Mouse (Mus musculus) monocyte, adult 2 months (primary cell): ENCODE measurements around the gene Arhgap33.
A peak's percentile ranks its signal among the peaks of the same experiment; 100 is the strongest.
"Not testable (repeated sequence)": the region's sequence is repeated elsewhere in the genome, so short reads cannot be mapped to it uniquely, and the experiment has no call there.

Experiments used
- DNase-seq, 2 experiments: peaks; one replicate each; pipeline ENCODE4 v3.0.0; 2022; ENCODE audit warnings: low spot score in 2 of 2, low read depth in 1 of 2

The Arhgap33 gene

DNA sequence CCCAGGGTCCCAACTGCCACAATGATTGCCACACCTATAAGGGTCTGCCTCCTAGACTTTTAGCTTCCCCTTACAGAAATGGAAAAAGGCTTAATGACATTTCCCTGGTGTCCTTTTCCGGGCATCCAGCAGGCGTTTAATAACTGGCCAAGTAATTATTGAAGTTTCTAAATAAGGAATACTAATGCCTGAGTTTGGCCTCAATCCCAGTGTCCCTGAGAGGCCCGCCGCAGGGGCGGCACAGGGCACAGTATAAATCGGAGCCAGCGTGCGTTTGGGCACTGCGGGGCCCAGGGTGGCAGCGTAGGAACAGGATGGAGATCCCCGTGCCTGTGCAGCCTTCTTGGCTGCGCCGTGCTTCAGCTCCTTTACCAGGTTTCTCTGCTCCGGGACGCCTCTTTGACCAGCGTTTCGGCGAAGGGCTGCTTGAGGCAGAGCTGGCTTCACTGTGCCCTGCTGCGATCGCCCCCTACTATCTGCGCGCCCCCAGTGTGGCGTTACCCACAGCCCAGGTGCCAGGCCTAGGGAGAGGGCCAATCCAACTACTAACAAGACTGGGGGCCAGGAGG, 18.2 kb upstream of the Arhgap33 start:
- DNase-seq = no peak

DNA sequence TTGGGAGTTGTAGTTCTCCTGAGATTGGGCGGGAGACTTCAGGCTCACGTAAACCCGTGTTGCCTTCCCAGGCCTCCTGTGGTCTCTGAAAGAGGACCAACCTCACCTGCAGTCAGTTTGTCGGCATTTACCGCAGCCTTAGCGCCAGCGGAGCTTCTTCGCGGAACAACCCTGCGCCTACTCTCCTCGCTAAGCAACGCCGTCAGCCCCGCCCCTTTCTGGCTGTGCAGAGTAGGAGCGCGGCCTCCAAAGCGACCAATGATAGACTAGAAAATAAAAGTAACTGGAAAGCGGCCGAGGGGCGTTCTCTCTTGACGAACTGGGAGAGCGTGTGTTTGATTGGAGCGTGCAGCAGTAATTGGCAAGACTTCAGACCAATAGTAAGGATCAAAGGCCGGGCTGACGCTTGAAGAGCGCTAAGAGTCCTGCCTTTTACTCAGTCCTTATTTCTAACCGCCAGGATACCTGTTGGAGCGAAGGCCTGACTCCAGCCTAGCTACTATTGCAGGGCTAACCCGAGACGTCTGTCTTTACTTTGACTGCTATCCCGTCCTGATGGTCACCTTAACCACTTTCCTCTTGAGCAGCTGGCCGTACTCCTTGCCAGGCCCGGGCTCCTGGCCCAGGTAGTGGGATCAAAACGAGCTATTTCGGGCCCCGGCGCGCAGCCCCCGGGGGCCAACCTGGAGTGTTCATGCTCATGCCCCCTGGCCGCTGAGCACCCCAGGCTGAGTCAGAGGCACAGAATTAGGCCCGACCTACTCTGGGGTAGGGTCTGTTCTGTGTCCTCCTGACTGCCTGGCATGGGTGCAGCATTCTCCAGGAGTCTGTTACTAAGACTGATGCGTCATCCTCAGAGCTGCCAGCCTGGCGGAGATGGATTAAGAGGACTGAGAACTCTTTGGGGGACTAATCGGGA, 17.5 kb upstream of the Arhgap33 start, which contains the start of the genes Hspb6 and Proser3:
Gene Hspb6 (plus strand): TSS at position 77 of the 919 bp plus-strand sequence.
Gene Proser3 (minus strand): TSS at position 198 of the 919 bp plus-strand sequence.
- peak; percentile 85 to 88 for DNase-seq

DNA sequence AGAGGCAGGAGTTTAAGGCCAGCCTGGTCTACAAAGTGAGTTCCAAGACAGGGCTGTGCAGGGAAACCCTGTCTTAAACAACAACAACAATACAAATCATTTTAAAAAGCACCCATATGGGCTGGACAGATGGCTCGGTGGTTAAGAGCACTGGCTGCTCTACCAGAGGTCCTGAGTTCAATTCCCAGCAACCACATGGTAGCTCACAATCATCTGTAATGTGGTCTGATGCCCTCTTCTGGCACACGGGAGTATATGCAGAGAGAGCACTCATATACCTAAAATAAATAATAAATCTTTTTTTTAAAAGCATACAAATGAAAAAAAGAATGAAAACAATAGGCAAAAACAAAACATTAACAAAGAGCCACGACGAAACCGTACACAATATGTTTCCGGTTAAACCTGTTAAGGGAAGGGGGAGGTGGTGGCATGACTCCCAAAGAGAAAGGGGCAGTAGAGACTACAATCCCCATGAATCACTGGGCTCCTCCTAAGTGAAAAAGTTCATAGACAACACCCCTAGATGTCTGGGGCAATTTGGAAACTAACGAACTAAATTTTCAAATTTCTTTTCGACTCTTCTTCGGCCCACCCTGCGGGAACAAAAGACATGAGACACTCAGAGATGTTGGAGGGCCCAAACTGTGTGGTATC, 16.7 kb upstream of the Arhgap33 start:
- DNase-seq = peak in 1 of 2 experiments; percentile 41

DNA sequence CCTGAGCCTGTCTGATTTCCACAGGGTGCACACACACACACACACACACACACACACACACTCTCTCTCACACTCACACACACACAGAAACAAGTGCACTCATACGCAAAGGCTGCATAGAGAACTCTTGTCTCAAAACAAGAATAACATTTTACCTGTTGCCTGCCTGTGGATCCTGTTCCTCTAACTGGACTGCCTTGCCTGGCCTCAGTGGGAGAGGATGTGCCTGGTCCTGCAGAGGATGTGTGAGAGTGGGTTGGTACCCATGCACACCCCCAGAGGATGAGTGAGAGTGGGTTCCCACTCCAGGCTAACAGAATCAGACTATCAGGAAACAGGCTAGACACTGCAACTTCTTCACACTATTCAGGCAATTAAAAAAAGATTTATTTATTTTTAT, 15.7 kb upstream of the Arhgap33 start:
- DNase-seq = no peak

DNA sequence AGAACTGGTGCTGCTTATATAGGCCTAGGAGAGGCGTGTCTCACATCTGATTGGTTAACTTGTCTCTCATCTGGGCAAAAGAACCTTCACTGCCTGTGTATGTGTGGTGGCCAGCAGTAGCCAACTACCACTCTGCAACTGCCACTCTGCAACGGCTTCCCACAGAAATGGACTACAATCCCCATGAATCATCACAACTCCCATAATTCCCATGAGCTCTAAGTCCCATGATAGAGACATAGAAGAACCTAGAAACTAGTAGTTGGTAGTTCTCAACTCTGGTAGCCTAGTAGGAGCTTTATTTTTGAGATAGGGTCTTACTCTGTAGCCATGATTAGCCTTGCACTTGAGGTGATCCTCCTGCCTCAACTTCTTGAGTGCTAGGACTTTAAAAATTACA, 15.0 kb upstream of the Arhgap33 start:
- DNase-seq = no peak

DNA sequence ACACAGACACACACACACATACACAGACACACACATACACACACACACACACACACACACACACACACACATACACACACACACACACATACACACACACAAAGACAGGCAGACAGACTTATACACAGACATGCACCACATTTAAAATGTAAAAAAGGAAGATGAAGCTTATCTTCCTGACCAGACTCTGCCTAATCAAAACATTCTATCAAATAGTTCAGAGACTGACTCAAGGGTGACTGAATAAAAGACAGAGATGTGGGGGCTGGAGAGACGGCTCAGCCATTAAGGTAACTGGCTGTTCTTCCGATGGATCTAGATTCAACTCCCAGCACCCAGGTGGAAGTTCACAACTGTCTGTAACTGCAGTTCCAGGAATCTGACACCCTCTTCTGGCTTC, 9.5 kb upstream of the Arhgap33 start:
- DNase-seq = no peak

DNA sequence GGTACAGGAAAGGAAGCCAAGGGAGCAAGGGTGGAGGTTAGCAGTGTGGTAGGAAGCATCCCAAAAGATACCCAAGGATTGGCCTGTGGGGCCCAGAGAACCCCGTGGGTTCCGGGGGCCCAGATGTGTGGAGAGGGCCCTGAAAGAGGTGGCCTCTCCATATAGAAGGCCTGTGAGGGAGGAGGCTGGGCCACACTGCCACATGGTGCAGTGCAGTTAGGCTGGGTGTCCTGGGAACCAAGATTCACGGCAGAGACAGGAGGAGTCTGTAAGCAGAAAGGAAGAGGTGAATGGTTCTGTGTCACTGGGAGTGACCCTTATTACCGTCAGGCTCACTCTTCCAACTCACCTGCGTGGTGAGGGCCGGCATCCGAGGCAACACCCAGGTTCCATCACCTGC, 5.7 kb upstream of the Arhgap33 start:
- DNase-seq = no peak

DNA sequence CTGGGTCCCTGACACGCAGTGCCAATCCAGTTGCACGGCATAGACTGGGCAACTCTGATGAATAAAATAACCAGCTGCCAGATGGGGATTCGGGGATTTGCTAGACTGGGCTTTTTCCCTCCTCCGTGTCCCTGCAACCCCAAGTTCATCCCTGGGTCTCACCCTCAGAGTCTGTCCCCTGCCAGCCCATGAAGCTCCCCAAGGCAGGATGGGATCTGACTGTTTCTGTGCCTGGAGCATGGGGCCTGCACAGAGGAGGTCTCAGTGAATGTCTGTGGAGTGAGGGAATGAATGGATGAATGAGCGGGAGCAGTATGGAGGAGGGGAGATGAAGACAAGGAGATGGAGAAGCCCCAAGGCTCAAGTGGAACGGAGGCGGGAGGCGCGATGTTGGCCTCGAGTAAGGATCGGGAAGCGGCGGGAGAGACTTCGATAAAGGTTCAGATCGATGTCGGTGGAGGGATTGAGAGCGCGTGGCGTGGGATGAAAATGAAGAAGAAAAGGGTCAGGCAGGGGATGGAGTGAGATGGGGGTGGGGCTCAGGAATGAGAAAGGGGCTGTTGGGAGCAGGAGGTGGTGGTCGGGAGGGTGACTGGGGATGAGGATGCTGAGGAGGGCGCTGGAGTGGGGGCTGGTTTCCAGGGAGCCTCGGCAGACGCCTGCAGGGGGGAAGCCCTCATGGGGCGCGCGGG, 773 bp downstream of the Arhgap33 start:
- DNase-seq = no peak

DNA sequence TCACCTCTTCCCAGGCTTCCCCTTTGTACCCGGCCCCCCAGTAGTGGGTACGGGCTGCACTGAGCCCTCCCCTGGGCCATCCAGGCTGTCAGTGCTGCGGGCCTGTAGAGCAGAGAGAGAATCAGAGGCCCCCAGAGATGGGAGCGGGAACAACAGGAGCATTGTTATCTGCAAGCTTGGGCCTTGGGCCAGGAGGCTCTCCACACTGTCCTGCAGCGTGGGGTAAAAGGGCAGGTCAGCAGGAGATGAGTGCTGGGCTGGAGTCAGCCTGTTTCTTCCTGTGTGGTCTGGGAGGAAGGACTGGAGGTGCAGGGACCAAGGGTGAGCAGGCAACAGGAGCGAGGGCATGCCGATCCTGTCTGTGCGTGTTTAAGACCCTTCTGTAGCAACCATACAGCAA, 1.9 kb downstream of the Arhgap33 start:
- DNase-seq = no peak

DNA sequence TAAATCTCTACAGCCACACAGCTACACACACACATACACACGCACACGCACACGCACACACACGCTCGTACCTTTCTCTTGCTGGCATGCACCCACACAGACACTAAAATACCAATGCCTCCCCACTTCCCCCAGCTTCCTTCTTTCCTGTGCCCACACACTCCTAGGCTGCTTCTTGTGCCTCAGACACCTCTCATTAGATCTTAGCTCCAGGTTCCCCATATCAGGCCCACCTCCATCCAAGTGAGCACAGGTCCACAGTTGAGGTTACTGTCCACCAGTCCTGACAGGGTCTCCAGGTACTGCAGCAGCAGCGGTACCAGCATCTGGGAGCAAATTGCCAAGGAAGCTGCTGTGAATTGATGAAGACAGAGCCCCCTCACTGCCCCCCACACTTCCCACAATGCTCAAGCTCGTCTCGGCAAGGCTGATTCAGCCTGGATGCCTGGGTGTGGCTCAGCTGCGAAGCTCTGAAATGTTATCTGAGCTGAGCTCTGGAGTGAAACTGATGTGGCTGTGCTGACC, 3.5 kb downstream of the Arhgap33 start:
- no peak for DNase-seq

DNA sequence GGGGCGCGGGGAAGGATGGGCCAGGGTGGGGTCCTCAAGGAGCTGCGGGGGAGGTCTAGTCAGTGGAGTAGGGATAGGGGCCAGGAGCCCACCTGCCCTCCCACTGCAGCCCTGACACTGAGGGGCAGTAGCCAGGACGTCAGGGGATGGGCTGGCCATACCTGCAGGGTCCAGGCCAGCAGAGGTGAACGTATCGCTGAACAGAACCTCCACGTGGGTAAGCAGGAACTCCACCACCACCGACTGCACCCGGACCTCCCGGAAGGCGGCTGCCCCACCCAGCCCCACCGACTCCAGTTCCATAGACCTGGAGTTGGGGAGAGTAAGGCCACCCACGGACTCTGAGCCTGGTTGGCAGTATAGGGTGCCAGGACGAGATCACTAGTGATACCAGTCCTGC, 7.9 kb downstream of the Arhgap33 start:
- no peak for DNase-seq

DNA sequence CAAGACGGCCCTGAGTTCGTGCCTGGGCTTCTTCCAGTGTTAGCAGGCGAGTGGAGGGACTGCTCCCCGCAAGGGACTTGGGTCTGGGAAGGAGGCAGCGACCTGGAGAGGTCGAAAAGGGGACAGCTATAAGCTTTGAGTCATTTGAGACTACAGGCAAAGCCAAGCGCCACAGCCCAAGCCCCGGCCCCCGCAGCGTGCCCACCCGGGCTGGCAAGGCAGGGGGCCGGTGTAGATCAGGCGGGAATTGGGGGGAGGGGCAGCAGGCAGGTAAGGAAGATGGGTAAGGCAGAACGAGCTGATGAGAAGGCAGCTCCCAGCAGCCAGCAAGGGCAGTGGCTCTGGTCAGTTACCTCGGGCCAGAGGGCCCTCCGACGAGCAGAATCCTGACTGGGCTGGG, 8.5 kb downstream of the Arhgap33 start:
- no peak for DNase-seq

DNA sequence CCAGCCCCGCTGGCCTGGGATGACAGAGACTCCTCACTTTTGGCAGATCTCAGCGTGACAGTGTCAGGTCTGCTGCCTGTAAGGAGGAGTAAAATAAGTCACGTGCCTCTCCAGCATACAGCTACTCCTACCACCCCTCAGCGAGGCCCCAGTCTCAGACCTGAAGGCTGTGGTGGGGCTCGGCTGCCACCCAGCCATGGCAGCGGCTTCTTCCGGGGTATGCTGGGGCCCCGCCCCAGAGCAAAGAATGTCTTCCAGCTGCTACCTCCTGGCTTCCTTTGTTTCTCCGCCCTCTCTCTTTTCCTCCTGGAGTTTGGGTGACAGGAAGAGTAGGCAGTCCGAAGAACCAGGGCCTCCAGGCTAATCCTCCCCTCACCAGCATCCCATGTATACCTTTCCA, 8.9 kb downstream of the Arhgap33 start:
- DNase-seq = no peak

DNA sequence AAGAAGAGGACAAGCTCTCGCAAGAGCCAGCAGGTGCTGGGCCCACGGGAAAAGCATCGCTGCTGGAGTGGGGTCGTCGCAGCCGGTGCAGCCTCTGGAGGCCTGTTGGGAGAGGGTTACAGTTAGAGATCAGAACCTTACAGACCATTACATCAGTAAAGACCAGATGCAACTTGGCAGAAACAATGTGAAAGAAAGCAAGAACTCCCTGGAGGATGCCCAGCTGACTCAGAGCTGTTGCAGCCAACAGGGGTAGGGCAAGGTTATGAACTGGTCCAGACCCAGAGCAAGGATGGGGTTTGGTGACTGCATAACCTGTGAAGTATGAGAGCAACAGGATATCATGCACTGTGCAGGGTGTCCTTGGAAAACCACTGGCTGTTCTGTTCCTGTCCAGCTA, 10.4 kb downstream of the Arhgap33 start:
- no peak for DNase-seq

DNA sequence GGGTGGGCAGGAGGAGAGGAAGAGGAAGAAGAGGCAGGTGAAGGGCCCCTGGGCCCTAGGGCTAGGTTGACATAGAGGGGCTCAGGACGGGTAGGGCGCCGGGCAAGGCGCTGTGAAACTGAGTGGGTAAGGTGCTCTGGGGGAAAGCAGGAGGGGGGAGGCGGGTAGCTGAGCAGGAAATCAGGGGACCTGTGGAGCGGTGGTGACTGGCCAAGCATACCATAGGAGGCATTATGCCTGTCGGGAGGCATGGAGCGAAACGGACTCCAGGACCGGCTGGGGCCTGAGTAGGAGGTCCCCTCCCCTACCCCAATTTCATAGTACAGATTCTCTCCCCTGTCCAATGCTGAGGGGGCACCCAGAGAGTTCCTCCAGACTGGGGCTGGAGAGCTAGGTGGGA, 12.0 kb downstream of the Arhgap33 start:
- no peak for DNase-seq

DNA sequence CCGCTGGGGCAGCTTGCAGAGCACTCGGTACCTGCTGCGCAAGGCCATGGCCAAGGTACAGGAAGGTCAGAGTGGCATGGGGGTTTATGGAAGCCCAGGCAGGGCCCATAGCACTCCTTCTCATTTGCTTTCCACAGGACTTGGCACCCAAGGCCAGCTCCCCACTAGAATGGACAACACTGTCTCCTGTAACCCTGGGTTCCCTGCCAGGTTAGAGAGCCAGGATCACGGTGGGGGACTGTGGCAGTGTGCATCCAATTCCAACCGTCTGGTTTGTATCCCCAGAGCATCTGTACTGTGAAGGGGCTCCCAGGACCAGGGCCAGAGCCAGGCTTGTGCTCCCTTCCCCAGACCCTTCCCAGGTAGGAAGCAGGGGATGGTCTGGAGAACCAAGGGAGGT, 14.0 kb downstream of the Arhgap33 start:
- no peak for DNase-seq

DNA sequence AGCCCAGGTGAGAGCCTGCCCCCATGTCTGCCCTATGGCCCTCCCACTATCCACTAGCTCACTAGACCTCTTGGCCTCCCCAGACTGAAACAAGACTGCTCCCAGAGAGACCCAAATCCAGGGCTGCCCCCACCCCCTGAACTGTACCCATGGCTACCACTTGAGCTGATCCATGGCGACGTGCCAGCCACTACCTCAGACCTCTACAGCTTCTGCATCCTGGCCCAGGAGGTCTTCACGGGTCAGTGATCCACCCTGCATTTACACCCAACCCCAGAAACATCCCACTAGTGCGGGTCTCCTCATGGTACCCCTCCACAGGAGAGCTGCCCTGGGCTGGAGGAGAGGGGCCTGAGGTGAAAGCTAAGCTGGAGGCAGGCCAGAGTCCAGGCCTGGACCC, 14.5 kb downstream of the Arhgap33 start:
- no peak for DNase-seq

DNA sequence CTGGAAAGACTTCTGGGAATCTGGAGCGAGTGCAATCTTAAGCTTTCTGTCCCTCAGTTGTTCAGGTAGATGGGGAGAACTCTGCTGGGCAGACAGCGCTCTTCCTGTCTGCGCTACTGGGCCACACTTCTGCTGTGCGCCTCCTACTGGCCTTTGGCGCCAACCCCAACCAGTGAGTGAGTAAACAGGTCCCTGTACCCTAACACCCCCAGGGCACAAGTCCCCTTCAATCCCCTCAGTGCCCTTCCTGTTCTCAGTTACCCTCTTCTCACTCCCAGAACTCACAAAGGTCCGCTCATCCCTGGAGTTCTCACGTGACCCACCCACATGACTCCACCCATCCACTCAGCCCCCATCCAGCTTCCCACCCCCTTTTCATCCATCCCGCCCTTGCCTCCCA, 16.5 kb downstream of the Arhgap33 start:
- no peak for DNase-seq

DNA sequence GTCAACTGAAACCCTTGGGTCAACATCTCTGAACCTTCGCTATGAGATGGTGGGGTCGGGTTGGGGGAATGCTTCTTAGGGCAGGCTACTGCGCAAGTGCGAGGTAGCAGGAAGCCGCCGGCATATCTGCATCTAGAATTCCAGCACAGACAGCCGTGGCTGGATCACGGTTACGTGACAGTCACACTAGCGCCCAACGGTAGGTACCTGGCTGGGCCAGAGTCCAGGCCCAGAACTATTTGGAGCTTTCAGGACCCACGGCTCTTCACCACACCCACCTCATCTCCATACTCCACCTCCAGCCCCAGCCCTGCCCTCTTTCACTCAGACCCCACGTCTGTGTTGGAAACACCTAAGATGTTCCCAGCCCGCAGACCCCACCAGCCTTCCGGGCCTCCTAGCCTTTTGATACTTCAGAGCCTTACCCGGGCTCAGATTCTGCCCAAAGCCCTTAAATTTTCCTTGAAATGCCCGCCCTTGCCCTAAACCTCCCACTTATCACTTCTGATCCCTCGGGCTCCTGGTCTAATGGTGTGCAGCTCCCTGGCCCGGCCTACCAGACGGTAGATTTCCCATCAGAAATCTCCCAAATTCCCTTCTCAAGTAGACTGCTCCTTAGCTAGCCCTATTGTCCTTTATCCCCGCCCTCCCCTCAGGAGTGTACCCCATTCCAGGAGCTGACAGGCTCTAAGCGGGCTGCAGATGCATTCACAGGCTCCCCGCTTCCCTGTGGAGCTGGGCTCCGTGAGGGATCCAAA, 19.7 kb downstream of the Arhgap33 start:
- DNase-seq = no peak

DNA sequence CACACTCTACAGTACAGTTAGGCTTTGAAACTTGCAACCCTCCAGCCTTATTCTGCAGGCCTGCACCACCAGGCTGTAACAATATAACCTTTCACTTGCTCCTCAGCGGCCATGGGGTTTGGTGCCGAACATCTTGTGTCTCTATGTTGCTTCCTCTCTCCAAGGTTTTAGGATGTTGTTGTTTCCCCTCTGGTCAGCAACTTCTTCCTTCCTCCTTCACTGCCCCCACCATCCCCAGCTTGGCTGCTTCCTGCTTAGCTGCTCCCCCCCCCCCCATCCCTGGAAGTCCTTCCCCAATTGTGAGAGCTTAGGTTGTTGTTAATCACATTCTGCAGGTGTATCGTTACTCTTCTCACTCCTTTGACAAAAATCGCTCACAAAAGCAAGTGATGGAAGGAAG, 26.8 kb downstream of the Arhgap33 start:
- no peak for DNase-seq

DNA sequence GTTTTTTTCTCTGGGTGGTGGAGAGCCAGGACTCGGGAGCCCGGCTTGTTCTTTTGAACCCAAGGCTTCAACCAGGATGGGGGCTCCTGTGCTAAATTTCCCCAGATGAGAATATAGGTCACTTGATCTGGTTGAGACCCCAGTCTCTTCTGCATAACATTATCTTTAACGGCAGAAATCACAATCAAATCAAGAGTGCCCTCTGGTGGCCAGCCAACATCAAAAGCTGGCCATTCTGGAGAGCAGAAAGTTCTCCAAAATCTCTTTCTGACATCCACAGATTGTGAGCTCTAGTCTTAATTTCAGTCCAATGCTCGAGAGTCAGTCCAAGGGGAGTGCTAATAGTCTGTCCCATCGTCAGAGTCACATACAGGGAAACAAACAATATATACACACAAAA, 33.7 kb downstream of the Arhgap33 start:
- not testable (repeated sequence) for DNase-seq
